Mouse (Mus musculus) kidney, postnatal 36 days (tissue): Measurements from ENCODE around the gene Olfr424.

ENCODE experiments used
- DNase-seq, 2 experiments: peaks; one replicate each; pipeline ENCODE4 v3.0.0; 2021 to 2022; ENCODE audit warnings: mixed read lengths in 2 of 2

Gene Olfr424

GRCm38 (mm10) chr1:174131217-174131616, at the start of gene Olfr424:
Olfr424 (plus strand) TSS chr1:174131517.
- no peak for DNase-seq

DNA sequence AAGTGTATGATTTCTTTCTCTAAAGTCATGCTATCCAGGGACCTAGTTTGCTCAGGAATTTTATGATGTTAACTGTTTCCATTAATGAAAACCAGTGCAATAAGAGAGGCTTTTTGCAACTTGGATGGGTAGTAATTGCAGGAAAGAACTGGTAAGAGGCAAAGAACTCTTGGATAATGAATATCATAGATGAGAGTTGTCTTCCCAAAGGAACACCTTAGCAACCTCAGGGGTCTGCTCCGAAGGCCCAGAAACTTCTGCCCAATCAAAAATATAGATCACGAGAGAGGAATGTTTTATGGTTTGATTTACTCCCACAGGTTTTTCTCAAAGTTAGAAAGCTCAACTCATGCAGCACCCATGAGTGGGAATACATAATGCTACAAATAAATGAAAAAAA, 47.3 kb upstream of the Olfr424 start, which contains the start of gene Olfr429:
Olfr429 (plus strand) TSS at position 301 of the 400 bp plus-strand sequence.
- no peak for DNase-seq

DNA sequence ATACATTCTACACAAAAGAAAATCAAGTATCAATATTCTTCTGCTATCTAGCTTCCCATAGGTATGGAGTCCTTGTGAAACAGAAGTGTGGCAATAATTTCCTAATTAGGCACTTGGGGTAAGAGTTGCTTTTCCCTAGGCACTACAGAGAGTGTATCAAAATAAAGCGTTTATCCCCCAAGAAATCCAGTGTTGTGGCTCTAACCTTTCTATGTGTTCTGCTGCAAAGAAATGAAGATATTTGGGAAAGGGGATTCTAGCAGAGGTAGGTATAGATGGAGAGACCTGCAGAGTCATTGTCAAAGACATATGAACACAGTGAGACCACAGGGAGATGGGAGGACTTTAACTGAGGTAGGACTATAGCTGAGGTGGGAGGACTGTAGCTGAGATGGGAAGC, 34.7 kb upstream of the Olfr424 start, which contains the start of gene Olfr427:
Olfr427 (plus strand) TSS at position 301 of the 400 bp plus-strand sequence.
- no peak for DNase-seq

DNA sequence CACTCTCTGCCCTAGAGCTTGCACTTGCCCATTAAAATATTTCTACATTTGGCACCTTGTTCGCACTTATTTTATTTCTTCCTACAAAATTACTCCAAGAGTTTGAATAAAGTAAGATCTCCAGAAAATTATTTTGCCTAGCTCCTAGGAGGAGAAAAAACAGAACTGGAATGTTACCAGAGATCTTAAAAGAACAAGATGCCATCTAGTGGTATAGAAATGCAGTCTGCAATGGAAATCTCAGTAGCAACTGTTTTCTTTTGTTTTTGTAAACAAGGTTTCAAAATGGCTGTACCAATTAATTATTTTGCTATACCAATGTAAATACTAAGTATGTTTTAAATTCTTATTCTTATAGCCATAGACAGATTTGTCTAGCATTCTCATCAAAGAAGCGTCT, 27.6 kb upstream of the Olfr424 start:
- DNase-seq: no peak

DNA sequence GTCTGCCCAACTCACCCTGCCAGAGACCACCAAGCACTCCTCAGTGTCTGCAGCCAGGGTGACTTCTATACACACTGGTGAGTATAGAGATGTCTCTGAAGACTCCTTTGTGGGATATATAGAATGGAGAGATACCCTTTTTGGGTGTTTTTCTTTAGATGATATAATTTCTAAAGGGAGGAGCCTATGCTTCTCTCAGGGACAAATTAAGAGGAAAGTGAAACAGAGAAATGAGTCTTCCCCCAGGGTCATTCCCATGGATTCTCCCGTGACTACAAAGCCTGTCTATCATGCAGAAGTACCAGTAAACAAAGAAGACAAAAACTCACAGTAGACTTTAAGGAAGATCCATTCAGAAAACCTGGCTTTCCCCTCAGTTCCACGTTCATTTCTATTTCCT, 10.3 kb upstream of the Olfr424 start, which contains the start of gene Olfr231:
Olfr231 (minus strand) TSS at position 101 of the 400 bp plus-strand sequence.
- no peak for DNase-seq

- DNase-seq: no peak
These were observed 682 bp downstream of the Olfr424 start for GRCm38 (mm10) chr1:174131999-174132398.

- DNase-seq: no peak
These were observed 10.1 kb downstream of the Olfr424 start for GRCm38 (mm10) chr1:174141384-174141783.

DNA sequence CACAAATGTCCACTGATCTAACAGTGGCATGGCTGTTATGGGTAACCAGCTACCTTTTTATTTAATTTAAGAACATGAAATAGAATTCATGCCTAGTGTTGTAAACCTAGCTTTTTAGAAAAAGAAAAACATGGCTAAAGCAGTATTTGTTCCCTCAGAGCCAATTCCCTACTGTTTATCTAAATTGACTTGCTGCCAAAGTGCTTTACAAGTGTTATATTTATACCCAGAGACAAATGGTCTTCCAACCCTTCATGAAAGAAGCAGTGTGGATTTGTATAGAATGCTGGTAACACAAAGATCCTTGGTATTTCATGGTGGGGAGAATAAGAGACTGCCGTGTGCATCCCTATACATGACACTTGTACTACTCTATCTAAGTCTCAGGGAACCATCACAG, 15.4 kb downstream of the Olfr424 start:
- no peak for DNase-seq

DNA sequence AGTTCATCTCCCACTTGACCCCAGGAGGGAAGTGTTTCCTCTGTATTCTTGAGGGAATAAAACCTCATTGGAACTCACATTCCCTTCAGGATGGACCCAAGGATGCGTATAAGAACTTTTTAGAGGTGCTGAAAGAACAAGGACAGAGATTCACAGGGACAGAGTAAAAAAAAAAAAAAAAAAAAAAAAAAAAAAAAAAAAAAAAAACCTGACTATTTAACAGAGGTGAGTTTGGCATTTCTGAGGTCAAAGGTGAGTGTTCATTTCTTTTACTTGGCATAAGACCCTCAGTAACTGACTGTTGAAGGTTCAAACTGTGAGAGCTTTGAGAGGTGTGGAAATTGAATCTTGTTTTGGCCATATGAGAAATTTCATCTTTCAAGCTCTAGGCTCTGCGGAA, 18.0 kb downstream of the Olfr424 start:
- no peak for DNase-seq

DNA sequence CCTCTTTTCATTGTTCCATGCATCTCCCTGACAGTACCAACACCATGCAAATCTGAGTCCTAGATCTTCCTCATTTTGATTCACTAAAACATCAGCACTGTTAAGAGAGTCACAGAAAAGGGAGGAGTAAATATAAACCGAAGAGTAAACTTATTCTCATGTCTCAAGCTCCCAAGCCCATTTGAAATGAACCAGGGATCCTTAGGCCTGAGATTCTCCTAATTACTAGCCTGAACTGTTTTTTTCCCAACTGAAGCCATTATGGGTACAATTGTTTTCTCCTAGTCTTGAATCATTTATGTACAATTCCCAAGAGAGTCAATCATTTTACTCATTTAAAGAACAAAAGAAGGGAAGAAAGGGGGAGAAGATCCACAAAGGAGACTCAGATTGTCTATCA, 24.0 kb downstream of the Olfr424 start, which contains the start of gene Olfr420:
Olfr420 (plus strand) TSS at position 301 of the 400 bp plus-strand sequence.
- no peak for DNase-seq

GRCm38 (mm10) chr1:174157622-174158021, 26.3 kb downstream of the Olfr424 start:
- no peak for DNase-seq

DNA sequence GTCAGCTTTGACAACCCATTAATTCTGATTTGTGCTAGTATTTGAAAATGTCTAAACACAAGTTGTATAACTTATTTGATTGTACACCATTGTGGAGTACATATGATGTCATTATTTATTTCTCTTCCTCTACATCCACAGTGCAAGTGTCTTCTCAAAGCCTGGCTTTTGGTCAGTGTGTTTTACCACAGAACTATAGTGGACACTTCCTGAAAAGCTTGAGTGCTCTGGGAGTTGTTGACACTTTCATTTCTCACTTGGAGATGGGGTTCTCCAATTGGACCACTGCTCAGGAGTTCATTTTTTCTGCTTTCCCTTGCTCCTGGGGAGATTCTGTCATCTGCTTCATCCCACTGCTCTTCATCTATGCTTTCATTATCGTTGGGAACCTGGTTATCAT, 27.2 kb downstream of the Olfr424 start:
- no peak for DNase-seq

- no peak for DNase-seq
These were observed 27.8 kb downstream of the Olfr424 start for GRCm38 (mm10) chr1:174159095-174159494.

GRCm38 (mm10) chr1:174169024-174169423, 37.7 kb downstream of the Olfr424 start:
- DNase-seq: peak in 1 of 2 experiments; percentile 2

DNA sequence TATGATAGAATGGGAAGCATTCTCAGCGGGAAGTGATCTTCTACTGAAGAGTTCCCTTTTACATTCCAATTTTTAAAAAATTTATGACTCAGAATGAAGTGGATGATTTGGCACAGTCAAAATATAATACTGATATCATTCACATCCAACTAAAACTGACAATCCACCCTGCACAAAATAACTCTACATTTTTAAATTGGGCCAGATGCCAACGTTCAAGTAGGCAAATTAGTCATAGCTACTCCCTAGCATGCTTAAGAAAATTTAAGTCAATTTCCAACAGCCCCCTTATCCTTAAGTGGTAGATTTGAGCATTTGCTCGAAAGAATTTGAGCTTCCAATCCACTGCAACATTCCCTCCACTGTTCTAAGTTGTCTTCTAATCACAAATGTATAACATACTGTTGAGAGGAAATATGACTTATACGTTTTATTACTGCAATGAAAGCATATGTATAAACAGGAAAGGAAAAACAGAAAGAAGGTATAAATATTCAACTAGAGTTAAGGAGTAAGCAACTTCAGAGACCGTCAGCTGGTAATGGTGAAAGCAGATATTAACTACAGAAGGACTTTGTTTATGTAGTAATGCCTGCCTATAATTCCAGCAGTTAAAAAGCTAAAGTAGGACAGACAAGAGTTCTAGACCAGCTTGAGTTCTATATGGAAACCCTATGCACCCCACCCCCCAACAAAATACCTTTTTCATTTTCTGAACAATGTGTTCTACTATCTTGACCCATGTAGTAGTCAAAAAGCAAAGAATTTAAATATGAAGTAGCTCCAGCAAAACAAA, 39.6 kb downstream of the Olfr424 start:
- DNase-seq: no peak

DNA sequence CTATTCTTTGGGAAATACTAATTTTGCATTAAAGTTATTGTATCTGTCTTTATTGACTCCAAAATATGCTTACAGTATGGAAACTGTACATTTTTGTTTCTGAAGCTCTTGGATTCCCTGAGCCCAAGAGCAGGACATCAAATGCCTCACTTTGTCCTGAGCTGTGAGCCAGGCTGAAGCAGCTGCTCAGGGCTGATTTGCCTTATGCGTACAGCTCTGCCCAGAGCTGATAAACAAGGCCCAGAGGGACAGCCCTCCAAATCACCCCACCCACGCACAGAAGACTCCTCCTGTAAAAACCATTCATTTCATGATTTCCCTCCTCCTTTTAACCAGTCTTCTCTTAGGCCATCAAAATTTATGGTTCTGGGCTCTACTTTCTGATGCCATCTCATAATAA, 40.2 kb downstream of the Olfr424 start:
- DNase-seq: no peak

DNA sequence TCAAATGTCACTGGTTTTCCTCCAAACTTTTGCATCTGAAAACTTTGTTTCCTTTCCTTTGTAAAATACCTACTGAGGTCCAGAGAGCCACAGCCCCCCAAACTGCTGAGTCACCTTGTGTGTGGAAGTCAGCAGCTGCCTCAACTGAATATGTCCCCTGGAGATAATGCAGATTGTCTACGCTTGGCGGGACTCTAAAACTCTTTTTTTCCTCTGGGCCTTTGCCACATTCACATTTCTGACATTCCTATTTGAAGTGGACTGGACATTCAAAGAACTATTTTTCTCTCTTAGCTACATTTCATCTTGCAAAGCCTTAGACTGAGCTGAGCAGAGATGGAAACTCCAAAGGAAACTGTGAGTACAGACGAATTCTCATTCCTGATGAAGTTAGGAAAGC, 41.3 kb downstream of the Olfr424 start, which contains the start of gene Spta1:
Spta1 (plus strand) TSS at position 172 of the 400 bp plus-strand sequence.
- DNase-seq: no peak
